Mouse (Mus musculus) liver, postnatal 0 days (tissue): ENCODE data around the gene Top1. TPM values are rescaled to one million over a fixed set of nuclear protein-coding genes. Genes with fewer than 3 reads are reported as not detected.

Source experiments
- ATAC-seq: fragments of 200-750 bp; cut with Nextera tagmentation; 2 replicates; pipeline ENCODE4 v1.8.0; 2017; ENCODE audit warnings: mild to moderate bottlenecking, moderate library complexity
- DNase-seq: peaks from one replicate; pipeline ENCODE4 v3.0.0-alpha.2; 2016
- H3K27ac ChIP-seq: fragments of 300-500 bp; sonication (generic); 2 replicates; pipeline ENCODE4 v1.5.1; 2014; ENCODE audit warnings: antibody characterized with exemption, moderate library complexity, mild to moderate bottlenecking, low read depth
- H3K27me3 ChIP-seq: fragments of 300-500 bp; sonication (generic); 2 replicates; pipeline ENCODE4 v1.6.1; 2014; ENCODE audit warnings: low read length, control low read depth, mixed read lengths; ENCODE audit not compliant: insufficient read depth
- H3K36me3 ChIP-seq: fragments of 300-500 bp; sonication (generic); replicated peaks from 2 replicates; pipeline ENCODE4 v1.6.1; 2014; ENCODE audit warnings: mild to moderate bottlenecking, control low read depth, low read length, moderate library complexity, mixed read lengths; ENCODE audit not compliant: insufficient read depth
- H3K4me1 ChIP-seq: fragments of 300-500 bp; sonication (generic); 2 replicates; pipeline ENCODE4 v1.6.1; 2014; ENCODE audit warnings: antibody characterized with exemption, mild to moderate bottlenecking, control low read depth; ENCODE audit not compliant: insufficient read depth
- H3K4me2 ChIP-seq: fragments of 300-500 bp; sonication (generic); 2 replicates; pipeline ENCODE4 v1.6.1; 2014; ENCODE audit warnings: low read depth, mild to moderate bottlenecking, low read length, moderate library complexity, mixed read lengths
- H3K4me3 ChIP-seq: fragments of 300-500 bp; sonication (generic); 2 replicates; pipeline ENCODE4 v1.5.1; 2014; ENCODE audit warnings: low read depth, low read length
- H3K9ac ChIP-seq: fragments of 300-500 bp; sonication (generic); replicated peaks from 2 replicates; pipeline ENCODE4 v1.6.1; 2014; ENCODE audit warnings: mild to moderate bottlenecking, moderate library complexity
- H3K9me3 ChIP-seq: fragments of 300-500 bp; sonication (generic); 2 replicates; pipeline ENCODE4 v1.6.1; 2016; ENCODE audit warnings: mild to moderate bottlenecking, control low read depth, low read length, mixed read lengths
- CTCF ChIP-seq: sonication (generic); IDR thresholded peaks from 2 replicates; pipeline ENCODE4 v1.5.1; 2016; ENCODE audit warnings: antibody characterized with exemption, low read depth
- EP300 ChIP-seq: IDR thresholded peaks from 2 replicates; pipeline ENCODE4 v1.6.1; 2016; ENCODE audit warnings: antibody characterized with exemption, low read depth, mild to moderate bottlenecking
- WGBS: fragments of 180-500 bp; shearing (Covaris S2); extraction: QIAGEN DNeasy Blood & Tissue Kit; methylation state at CpG from one replicate; pipeline ENCODE4 v1.1.7; 2014; ENCODE audit not compliant: insufficient replicate concordance; 5-methylcytosine and 5-hydroxymethylcytosine counted together
- polyA plus RNA-seq: library from polyadenylated mRNA; unstranded; fragments of >200 nt; fragmentation: Nextera tagmentation; extraction: Ambion mirVana; gene quantifications from 2 replicates; pipeline ENCODE4 v1.2.1, GENCODE M21; 2015

Gene Top1
- polyA plus RNA-seq, 1 experiment from 2014 or later: 30.5 TPM

GRCm38 (mm10) chr2:160739647-160740356, 94.1 kb downstream of the Top1 start:
- 39% methylated on average over 2 of the region's 2 CpGs for WGBS
- H3K9me3 ChIP-seq: no peaks in the 10 kb centered on the region
- 0 out of 2 replicates have a peak overlapping the region, but pooled peaks have one; percentile 18 for H3K4me2 ChIP-seq
- H3K9ac ChIP-seq: no peak overlapping the region; the same call in 1 of the 2 replicates
- DNase-seq (no peak), ATAC-seq (peak; percentile 18; the same call in 1 of the 2 replicates)
- H3K36me3 ChIP-seq: no peaks in the 10 kb centered on the region
- TF ChIP-seq CTCF (no peak), EP300 (no peak)
- H3K27me3 ChIP-seq: no peaks in the 10 kb centered on the region
- peak overlapping the region; percentile 74 for H3K27ac ChIP-seq
- no peak overlapping the region for H3K4me3 ChIP-seq
- H3K4me1 ChIP-seq: peaks cover 63% of the 10 kb centered on the region

GRCm38 (mm10) chr2:160740521-160741156, 95.0 kb downstream of the Top1 start:
- no peak overlapping the region for H3K4me3 ChIP-seq
- no peaks in the 10 kb centered on the region for H3K9me3 ChIP-seq
- H3K27ac ChIP-seq: peak overlapping the region; percentile 74
- no peak for DNase-seq
- ATAC-seq: no peak
- peaks cover 62% of the 10 kb centered on the region for H3K4me1 ChIP-seq
- H3K36me3 ChIP-seq: no peaks in the 10 kb centered on the region
- 0 out of 2 replicates have a peak overlapping the region, but pooled peaks have one; percentile 18 for H3K4me2 ChIP-seq
- TF ChIP-seq CTCF (no peak), EP300 (no peak)
- no peak overlapping the region; the same call in 1 of the 2 replicates for H3K9ac ChIP-seq
- no peaks in the 10 kb centered on the region for H3K27me3 ChIP-seq
- 49% methylated on average over 11 of the region's 11 CpGs for WGBS

GRCm38 (mm10) chr2:160741580-160741979, 95.9 kb downstream of the Top1 start:
- H3K9ac ChIP-seq: no peak overlapping the region
- no peak overlapping the region for H3K4me3 ChIP-seq
- peak overlapping the region; percentile 74 for H3K27ac ChIP-seq
- no peaks in the 10 kb centered on the region for H3K27me3 ChIP-seq
- no peak for ATAC-seq
- TF ChIP-seq CTCF (no peak), EP300 (no peak)
- no peaks in the 10 kb centered on the region for H3K9me3 ChIP-seq
- DNase-seq: no peak
- H3K4me1 ChIP-seq: peaks cover 59% of the 10 kb centered on the region
- H3K4me2 ChIP-seq: no peak overlapping the region
- no peaks in the 10 kb centered on the region for H3K36me3 ChIP-seq
- WGBS: 27% methylated on average over 3 of the region's 3 CpGs

GRCm38 (mm10) chr2:160742161-160742609, 96.5 kb downstream of the Top1 start:
- Histone ChIP-seq H3K36me3 (no peaks in the 10 kb centered on the region), H3K4me3 (no peak overlapping the region), H3K9me3 (no peaks in the 10 kb centered on the region), H3K27ac (peak overlapping the region; percentile 74), H3K4me1 (peaks cover 59% of the 10 kb centered on the region), H3K4me2 (0 out of 2 replicates have a peak overlapping the region, but pooled peaks have one; percentile 15), H3K27me3 (no peaks in the 10 kb centered on the region), H3K9ac (peak overlapping the region; percentile 30; the same call in 1 of the 2 replicates)
- ATAC-seq: peak; percentile 59
- WGBS: 21% methylated on average over 1 of the region's 1 CpGs
- no peak for TF ChIP-seq CTCF
- TF ChIP-seq EP300: no peak
- DNase-seq: no peak

GRCm38 (mm10) chr2:160744040-160744822, 98.5 kb downstream of the Top1 start:
- ATAC-seq (no peak), DNase-seq (peak; percentile 47)
- Histone ChIP-seq H3K27ac (0 out of 2 replicates have a peak overlapping the region, but pooled peaks have one; percentile 23), H3K4me1 (peaks cover 52% of the 10 kb centered on the region), H3K9ac (no peak overlapping the region), H3K4me2 (no peak overlapping the region), H3K9me3 (no peaks in the 10 kb centered on the region), H3K4me3 (no peak overlapping the region), H3K27me3 (no peaks in the 10 kb centered on the region), H3K36me3 (peaks cover 10% of the 10 kb centered on the region; the same call in 1 of the 2 replicates)
- TF ChIP-seq CTCF (peak; percentile 63), EP300 (no peak)
- WGBS: 73% methylated on average over 7 of the region's 7 CpGs

- peaks cover 12% of the 10 kb centered on the region; the same call in 1 of the 2 replicates for H3K36me3 ChIP-seq
These were observed 99.1 kb downstream of the Top1 start for GRCm38 (mm10) chr2:160744823-160745210.

More at GRCm38 (mm10) chr2:160744823-160745210, 99.1 kb downstream of the Top1 start:
- no peaks in the 10 kb centered on the region for H3K9me3 ChIP-seq
- ATAC-seq: no peak
- peaks cover 51% of the 10 kb centered on the region for H3K4me1 ChIP-seq
- DNase-seq: no peak
- no peak overlapping the region for H3K27ac ChIP-seq
- no peak overlapping the region for H3K4me2 ChIP-seq
- TF ChIP-seq EP300: no peak
- no peak for TF ChIP-seq CTCF
- H3K27me3 ChIP-seq: no peaks in the 10 kb centered on the region
- 53% methylated on average over 5 of the region's 5 CpGs for WGBS
- no peak overlapping the region for H3K9ac ChIP-seq
- H3K4me3 ChIP-seq: no peak overlapping the region
